Mouse (Mus musculus) lung, embryonic 14.5 days (tissue): Measurements from ENCODE around the gene Lrig2. TPM values are rescaled to one million over a fixed set of nuclear protein-coding genes. Genes with fewer than 3 reads are reported as not detected.
A peak's percentile ranks its signal among the peaks of the same experiment; 100 is the strongest.

ENCODE experiments used
- ATAC-seq: fragments of 200-750 bp; cut with Nextera tagmentation; 2 replicates; pipeline ENCODE4 v1.8.0; 2017; ENCODE audit warnings: mild to moderate bottlenecking, moderate TSS enrichment, moderate library complexity; ENCODE audit not compliant: insufficient read depth
- DNase-seq: peaks from one replicate; pipeline ENCODE4 v3.0.0-alpha.2; 2015
- H3K27ac ChIP-seq: fragments of 300-500 bp; sonication (generic); 2 replicates; pipeline ENCODE4 v1.5.1; 2014; ENCODE audit warnings: low read depth, mild to moderate bottlenecking, moderate library complexity
- H3K27me3 ChIP-seq: fragments of 300-500 bp; sonication (generic); 2 replicates; pipeline ENCODE4 v1.6.1; 2014; ENCODE audit warnings: low read length, control low read depth; ENCODE audit not compliant: insufficient read depth
- H3K36me3 ChIP-seq: fragments of 300-500 bp; sonication (generic); 2 replicates; pipeline ENCODE4 v1.6.1; 2014; ENCODE audit warnings: control low read depth; ENCODE audit not compliant: insufficient read depth
- H3K4me1 ChIP-seq: fragments of 300-500 bp; sonication (generic); 2 replicates; pipeline ENCODE4 v1.6.1; 2014; ENCODE audit warnings: antibody characterized with exemption, control low read depth; ENCODE audit not compliant: insufficient read depth
- H3K4me2 ChIP-seq: fragments of 300-500 bp; sonication (generic); 2 replicates; pipeline ENCODE4 v1.6.1; 2014; ENCODE audit warnings: mild to moderate bottlenecking
- H3K4me3 ChIP-seq: fragments of 300-500 bp; sonication (generic); 2 replicates; pipeline ENCODE4 v1.5.1; 2014; ENCODE audit warnings: low read depth, low read length
- H3K9ac ChIP-seq: fragments of 300-500 bp; sonication (generic); 2 replicates; pipeline ENCODE4 v1.6.1; 2014
- H3K9me3 ChIP-seq: fragments of 300-500 bp; sonication (generic); 2 replicates; pipeline ENCODE4 v1.6.1; 2016; ENCODE audit warnings: low read depth, low read length, control low read depth
- CTCF ChIP-seq: IDR thresholded peaks from 2 replicates; pipeline ENCODE4 v1.5.1; 2016; ENCODE audit warnings: antibody characterized with exemption, low read depth
- whole genome bisulfite sequencing: fragments of 180-500 bp; shearing (Covaris S2); extraction: QIAGEN DNeasy Blood & Tissue Kit; methylation state at CpG from one replicate; pipeline ENCODE4 v1.1.7; 2014; 5-methylcytosine and 5-hydroxymethylcytosine counted together
- polyA plus RNA-seq: library from polyadenylated mRNA; unstranded; fragments of >200 nt; fragmentation: Nextera tagmentation; extraction: Ambion mirVana; gene quantifications from 2 replicates; pipeline ENCODE4 v1.2.1, GENCODE M21; 2014

Gene Lrig2
- polyA plus RNA-seq, 1 experiment from 2014 or later = 18.8 TPM

- H3K9ac ChIP-seq = no peak overlapping the region
- no peak overlapping the region for H3K4me3 ChIP-seq
- ATAC-seq (no peak), DNase-seq (peak; percentile 16)
- no peak for TF ChIP-seq CTCF
- no peaks in the 10 kb centered on the region for H3K4me1 ChIP-seq
- no peak overlapping the region for H3K4me2 ChIP-seq
- H3K36me3 ChIP-seq = no peaks in the 10 kb centered on the region
- no peaks in the 10 kb centered on the region for H3K27me3 ChIP-seq
- no peaks in the 10 kb centered on the region for H3K9me3 ChIP-seq
- H3K27ac ChIP-seq = no peak overlapping the region
- WGBS = 48% methylated on average over 4 of the region's 4 CpGs
These were observed 11.7 kb upstream of the Lrig2 start for GRCm38 (mm10) chr3:104523333-104523871.

DNA sequence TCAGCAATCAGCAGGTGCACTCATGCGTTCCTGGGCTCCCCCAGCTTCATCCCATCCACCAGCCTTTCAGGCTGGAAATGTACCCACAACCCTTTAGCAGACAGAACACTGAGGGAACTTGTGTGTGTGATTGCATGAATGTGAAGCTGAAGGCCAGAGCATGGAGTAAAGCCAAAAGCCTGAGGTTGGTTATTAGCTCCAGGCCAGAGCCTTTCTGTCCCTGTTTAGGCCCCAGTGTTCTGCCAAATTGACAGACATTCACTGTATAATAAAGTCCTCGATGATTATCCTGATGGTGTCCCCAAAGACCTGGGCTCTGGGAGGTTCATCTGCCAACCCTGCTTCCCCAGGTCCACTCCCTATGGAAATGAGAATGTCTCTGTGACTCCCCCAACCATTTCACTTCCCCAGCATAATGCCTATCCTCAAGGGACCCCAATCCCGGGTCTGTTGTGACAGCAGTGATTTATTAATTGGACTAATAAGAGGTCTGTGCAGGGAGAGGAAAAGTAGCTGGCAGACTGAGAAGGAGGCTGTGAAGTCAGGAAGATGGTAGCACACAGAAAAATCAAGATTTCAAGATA, 9.7 kb upstream of the Lrig2 start:
- H3K4me3 ChIP-seq = no peak overlapping the region
- no peaks in the 10 kb centered on the region for H3K27me3 ChIP-seq
- no peak overlapping the region for H3K4me2 ChIP-seq
- H3K9me3 ChIP-seq = no peaks in the 10 kb centered on the region
- no peak for ATAC-seq
- H3K9ac ChIP-seq = no peak overlapping the region
- TF ChIP-seq CTCF = no peak
- WGBS = 62% methylated on average over 3 of the region's 3 CpGs
- H3K36me3 ChIP-seq = no peaks in the 10 kb centered on the region
- no peak for DNase-seq
- H3K4me1 ChIP-seq = no peaks in the 10 kb centered on the region
- H3K27ac ChIP-seq = no peak overlapping the region

DNA sequence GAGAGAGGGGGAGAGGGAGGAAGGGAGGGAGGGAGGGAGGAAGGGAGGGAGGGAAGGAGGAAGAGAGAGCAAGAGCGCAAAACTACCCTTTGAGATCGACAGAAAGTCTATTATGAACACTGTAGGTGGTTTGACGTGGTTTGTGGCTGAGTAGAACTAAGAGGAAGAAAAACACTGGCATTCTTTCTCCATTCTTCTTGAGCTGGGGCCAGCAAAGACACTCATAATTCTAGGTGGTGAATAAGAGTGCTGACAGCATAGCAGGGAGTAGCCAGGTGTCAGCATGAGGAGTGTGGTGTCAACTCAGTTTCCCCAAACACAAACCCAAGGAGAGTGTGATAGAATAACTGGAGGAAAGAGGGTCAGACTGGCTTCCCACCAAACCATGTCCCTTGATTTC, 8.8 kb upstream of the Lrig2 start:
- H3K27me3 ChIP-seq = no peaks in the 10 kb centered on the region
- TF ChIP-seq CTCF = no peak
- no peak for ATAC-seq
- no peaks in the 10 kb centered on the region for H3K9me3 ChIP-seq
- H3K27ac ChIP-seq = no peak overlapping the region
- no peaks in the 10 kb centered on the region for H3K4me1 ChIP-seq
- H3K9ac ChIP-seq = no peak overlapping the region
- WGBS = 60% methylated on average over 3 of the region's 3 CpGs
- no peak for DNase-seq
- no peaks in the 10 kb centered on the region for H3K36me3 ChIP-seq
- no peak overlapping the region for H3K4me2 ChIP-seq
- H3K4me3 ChIP-seq = no peak overlapping the region

DNA sequence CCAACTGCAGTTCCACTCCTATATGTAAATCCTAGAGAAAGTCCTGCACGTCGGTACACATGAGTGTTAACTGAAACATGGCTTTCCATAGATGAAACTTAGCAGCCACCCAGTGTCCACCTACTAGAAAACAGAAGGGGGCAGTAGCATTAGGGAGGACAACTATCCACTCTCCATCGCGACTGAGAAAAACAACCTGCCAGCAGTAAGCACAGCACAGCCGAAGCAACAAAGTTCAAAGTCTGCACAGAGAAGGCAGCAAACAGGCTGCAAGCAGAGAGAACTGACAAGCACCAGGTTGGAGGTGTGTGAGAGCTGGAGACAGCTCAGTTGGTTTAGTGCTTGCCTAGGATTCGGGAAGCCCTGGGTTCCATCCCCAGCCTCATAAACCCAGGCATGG, 7.2 kb upstream of the Lrig2 start:
- no peak for ATAC-seq
- no peak overlapping the region for H3K4me2 ChIP-seq
- H3K9ac ChIP-seq = no peak overlapping the region
- no peak for TF ChIP-seq CTCF
- no peak overlapping the region for H3K27ac ChIP-seq
- H3K9me3 ChIP-seq = no peaks in the 10 kb centered on the region
- no peaks in the 10 kb centered on the region for H3K4me1 ChIP-seq
- no peak for DNase-seq
- no peak overlapping the region for H3K4me3 ChIP-seq
- no peaks in the 10 kb centered on the region for H3K36me3 ChIP-seq
- WGBS = 62% methylated on average over 6 of the region's 6 CpGs
- no peaks in the 10 kb centered on the region for H3K27me3 ChIP-seq

DNA sequence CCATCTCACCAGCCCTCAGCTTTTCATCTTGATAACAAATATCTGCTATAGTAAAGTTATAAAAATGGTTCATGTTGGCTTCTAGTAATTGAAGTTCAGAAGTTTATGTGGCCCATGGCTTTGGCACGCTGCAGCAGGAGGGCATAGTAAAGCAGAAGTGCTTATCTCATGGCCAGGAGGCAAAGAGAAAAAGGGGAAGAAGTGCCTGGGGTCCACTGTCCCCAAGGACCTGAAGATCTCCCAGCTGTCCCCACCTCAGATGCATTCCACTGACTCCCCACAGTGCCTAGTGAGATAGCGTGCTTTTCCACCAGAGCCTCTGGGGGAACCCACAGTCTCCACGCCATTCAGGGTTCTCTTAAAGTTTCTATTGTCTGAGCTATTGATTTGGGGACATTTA, 6.7 kb upstream of the Lrig2 start:
- H3K9ac ChIP-seq = no peak overlapping the region
- 84% methylated on average over 3 of the region's 3 CpGs for WGBS
- DNase-seq (no peak), ATAC-seq (no peak)
- no peak overlapping the region for H3K4me3 ChIP-seq
- H3K27me3 ChIP-seq = no peaks in the 10 kb centered on the region
- H3K4me1 ChIP-seq = no peaks in the 10 kb centered on the region
- H3K4me2 ChIP-seq = no peak overlapping the region
- no peak for TF ChIP-seq CTCF
- H3K36me3 ChIP-seq = no peaks in the 10 kb centered on the region
- H3K27ac ChIP-seq = no peak overlapping the region
- no peaks in the 10 kb centered on the region for H3K9me3 ChIP-seq

- Histone ChIP-seq H3K9ac (no peak overlapping the region), H3K4me3 (no peak overlapping the region), H3K4me2 (no peak overlapping the region), H3K4me1 (no peaks in the 10 kb centered on the region), H3K27me3 (no peaks in the 10 kb centered on the region), H3K9me3 (no peaks in the 10 kb centered on the region), H3K27ac (no peak overlapping the region), H3K36me3 (no peaks in the 10 kb centered on the region)
- no peak for TF ChIP-seq CTCF
- whole genome bisulfite sequencing = 81% methylated on average over 5 of the region's 5 CpGs
- DNase-seq (no peak), ATAC-seq (no peak)
These were observed 5.4 kb upstream of the Lrig2 start for GRCm38 (mm10) chr3:104517161-104517560.

DNA sequence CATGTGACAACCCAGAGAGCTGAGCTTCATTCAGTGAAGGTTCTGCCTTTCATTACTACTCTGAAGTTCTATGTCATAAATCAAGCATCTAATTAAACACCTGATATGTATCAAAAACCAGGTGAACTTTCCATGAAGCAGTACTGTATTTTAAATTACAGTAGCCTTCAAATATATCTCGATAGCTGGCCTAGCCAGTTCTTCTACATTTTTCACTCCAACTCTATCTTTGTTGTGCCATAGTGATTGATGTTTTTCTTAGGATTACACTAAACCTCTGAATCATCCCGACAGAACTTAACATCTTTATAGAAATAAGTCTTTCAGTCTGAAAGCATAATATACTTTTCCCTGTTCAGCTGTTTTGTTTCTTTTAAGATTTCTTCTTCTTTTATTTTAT, 2.8 kb upstream of the Lrig2 start:
- ATAC-seq = no peak
- H3K4me1 ChIP-seq = no peaks in the 10 kb centered on the region
- whole genome bisulfite sequencing = 63% methylated on average over 2 of the region's 2 CpGs

More for the DNA sequence above, 2.8 kb upstream of the Lrig2 start:
- Histone ChIP-seq H3K4me3 (no peak overlapping the region), H3K9ac (no peak overlapping the region), H3K27me3 (no peaks in the 10 kb centered on the region), H3K36me3 (no peaks in the 10 kb centered on the region), H3K4me2 (no peak overlapping the region), H3K9me3 (no peaks in the 10 kb centered on the region), H3K27ac (no peak overlapping the region)
- TF ChIP-seq CTCF = no peak
- DNase-seq = no peak
